Mouse (Mus musculus): ENCODE measurements around the gene Astn2.

GRCm38 (mm10) chr4:65814176-65814535 is 590.3 kb downstream of the Astn2 start:
- TF ChIP-seq CTCF (IDR thresholded peaks at IDR 0.05; ENCODE audit: control insufficient read depth, insufficient read depth, insufficient read length) (no peak), USF1 (IDR thresholded peaks at IDR 0.05; ENCODE audit: low read depth) (no peak)
